Mouse (Mus musculus) heart, embryonic 12.5 days (tissue): ENCODE measurements around the gene Ppp1r15b. TPM values are rescaled to one million over a fixed set of nuclear protein-coding genes. Genes with fewer than 3 reads are reported as not detected.

Experiments used
- ATAC-seq: fragments of 200-750 bp; cut with Nextera tagmentation; 2 replicates; pipeline ENCODE4 v1.8.0; 2017; ENCODE audit warnings: moderate TSS enrichment, moderate library complexity; ENCODE audit not compliant: insufficient number of reproducible peaks, low FRiP score
- H3K27ac ChIP-seq: fragments of 300-500 bp; sonication (generic); 2 replicates; pipeline ENCODE4 v1.5.1; 2016; ENCODE audit warnings: mild to moderate bottlenecking, moderate library complexity; ENCODE audit not compliant: poor library complexity, severe bottlenecking
- H3K27me3 ChIP-seq: fragments of 300-500 bp; sonication (generic); replicated peaks from 2 replicates; pipeline ENCODE4 v1.6.1; 2016; ENCODE audit warnings: mild to moderate bottlenecking, moderate library complexity
- H3K36me3 ChIP-seq: fragments of 300-500 bp; sonication (generic); 2 replicates; pipeline ENCODE4 v1.6.1; 2016; ENCODE audit warnings: mild to moderate bottlenecking, moderate library complexity
- H3K4me1 ChIP-seq: fragments of 300-500 bp; sonication (generic); replicated peaks from 2 replicates; pipeline ENCODE4 v1.6.1; 2016; ENCODE audit warnings: mild to moderate bottlenecking
- H3K4me2 ChIP-seq: fragments of 300-500 bp; sonication (generic); 2 replicates; pipeline ENCODE4 v1.6.1; 2016; ENCODE audit warnings: mild to moderate bottlenecking, moderate library complexity
- H3K4me3 ChIP-seq: fragments of 300-500 bp; sonication (generic); 2 replicates; pipeline ENCODE4 v1.5.1; 2016; ENCODE audit warnings: mild to moderate bottlenecking
- H3K9ac ChIP-seq: fragments of 300-500 bp; sonication (generic); 2 replicates; pipeline ENCODE4 v1.6.1; 2016; ENCODE audit warnings: mild to moderate bottlenecking, moderate library complexity
- H3K9me3 ChIP-seq: fragments of 300-500 bp; sonication (generic); replicated peaks from 2 replicates; pipeline ENCODE4 v1.6.1; 2016; ENCODE audit warnings: mild to moderate bottlenecking, moderate library complexity
- WGBS: fragments of 180-500 bp; shearing (Covaris S2); methylation state at CpG from one replicate; pipeline ENCODE4 v1.1.7; 2016; 5-methylcytosine and 5-hydroxymethylcytosine counted together
- polyA plus RNA-seq: library from polyadenylated mRNA; unstranded; fragments of >200 nt; fragmentation: Nextera tagmentation; extraction: Ambion mirVana; gene quantifications from 2 replicates; pipeline ENCODE4 v1.2.1, GENCODE M21; 2016

The Ppp1r15b gene
- polyA plus RNA-seq, 1 experiment from 2014 or later, result 42.3 TPM

GRCm38 (mm10) chr1:133124137-133124536, 6.8 kb upstream of the Ppp1r15b start:
- 80% methylated on average over 6 of the region's 6 CpGs for WGBS
- ATAC-seq, result no peak
- no peak overlapping the region for H3K27ac ChIP-seq
- H3K9me3 ChIP-seq, result 0 out of 2 replicates have a peak, but pooled peaks cover 3% of the 10 kb centered on the region
- no peaks in the 10 kb centered on the region for H3K27me3 ChIP-seq
- no peak overlapping the region for H3K4me2 ChIP-seq
- H3K4me3 ChIP-seq, result no peak overlapping the region
- no peaks in the 10 kb centered on the region for H3K36me3 ChIP-seq
- H3K4me1 ChIP-seq, result peaks cover 16% of the 10 kb centered on the region; the same call in 1 of the 2 replicates
- H3K9ac ChIP-seq, result no peak overlapping the region

- Histone ChIP-seq H3K9me3 (0 out of 2 replicates have a peak, but pooled peaks cover 3% of the 10 kb centered on the region), H3K4me1 (peaks cover 9% of the 10 kb centered on the region; the same call in 1 of the 2 replicates), H3K4me3 (no peak overlapping the region), H3K9ac (no peak overlapping the region), H3K4me2 (no peak overlapping the region), H3K36me3 (no peaks in the 10 kb centered on the region), H3K27ac (no peak overlapping the region), H3K27me3 (no peaks in the 10 kb centered on the region)
- WGBS, result 89% methylated on average over 9 of the region's 9 CpGs
- ATAC-seq, result no peak
Observed at GRCm38 (mm10) chr1:133125640-133126364, 5.1 kb upstream of the Ppp1r15b start.

DNA sequence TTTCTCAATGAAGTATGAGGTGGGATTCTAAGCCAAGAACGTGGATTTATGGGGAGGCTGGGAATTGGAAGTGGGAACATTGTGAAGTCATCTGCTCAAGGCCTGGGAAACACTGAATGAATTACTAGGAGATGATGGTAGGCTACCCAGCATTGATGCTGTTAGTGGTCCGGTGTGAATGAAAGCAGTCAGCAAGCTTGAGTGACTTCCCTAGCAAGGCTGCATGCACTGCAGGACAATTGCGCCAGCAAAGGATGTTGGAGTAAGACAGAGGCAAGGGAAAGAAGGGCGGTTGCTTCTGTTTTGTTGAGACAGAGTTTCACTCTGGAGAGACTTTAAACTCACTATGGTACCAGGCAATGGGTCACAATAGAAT, 4.6 kb upstream of the Ppp1r15b start:
- 0 out of 2 replicates have a peak, but pooled peaks cover 3% of the 10 kb centered on the region for H3K9me3 ChIP-seq
- no peak overlapping the region for H3K4me2 ChIP-seq
- H3K36me3 ChIP-seq, result no peaks in the 10 kb centered on the region
- no peak overlapping the region for H3K9ac ChIP-seq
- no peak for ATAC-seq
- WGBS, result 73% methylated on average over 4 of the region's 4 CpGs
- no peak overlapping the region for H3K4me3 ChIP-seq
- no peak overlapping the region for H3K27ac ChIP-seq
- peaks cover 6% of the 10 kb centered on the region; the same call in 1 of the 2 replicates for H3K4me1 ChIP-seq
- no peaks in the 10 kb centered on the region for H3K27me3 ChIP-seq

DNA sequence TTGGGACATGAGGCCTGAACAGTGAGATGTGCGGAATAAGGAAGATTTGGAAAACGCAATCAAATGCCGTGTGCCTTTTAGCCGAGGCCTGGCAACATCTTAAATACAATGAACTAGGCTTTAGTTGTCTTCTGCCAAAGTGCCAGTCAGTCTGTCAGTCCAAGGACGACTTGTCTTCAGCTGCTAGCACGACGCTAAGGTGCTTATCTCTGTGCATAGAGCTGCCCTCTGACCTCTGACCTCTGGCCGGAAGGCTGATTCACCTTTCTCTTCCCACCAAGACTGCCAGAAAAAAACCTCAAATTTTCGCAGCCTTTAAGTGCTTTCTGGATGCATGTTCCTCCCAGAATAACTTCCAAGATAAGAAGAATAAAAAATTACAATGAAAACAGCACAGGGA, 3.6 kb upstream of the Ppp1r15b start:
- no peak overlapping the region for H3K9ac ChIP-seq
- H3K27me3 ChIP-seq, result no peaks in the 10 kb centered on the region
- WGBS, result 46% methylated on average over 9 of the region's 9 CpGs
- peaks cover 3% of the 10 kb centered on the region; the same call in 1 of the 2 replicates for H3K4me1 ChIP-seq
- no peak overlapping the region for H3K4me2 ChIP-seq
- H3K27ac ChIP-seq, result no peak overlapping the region
- H3K9me3 ChIP-seq, result 0 out of 2 replicates have a peak, but pooled peaks cover 3% of the 10 kb centered on the region
- H3K36me3 ChIP-seq, result no peaks in the 10 kb centered on the region
- ATAC-seq, result no peak
- H3K4me3 ChIP-seq, result no peak overlapping the region

- no peak for ATAC-seq
- WGBS, result 30% methylated on average over 16 of the region's 16 CpGs
Observed at GRCm38 (mm10) chr1:133129471-133130221, 1.3 kb upstream of the Ppp1r15b start.

GRCm38 (mm10) chr1:133131561-133131905, 590 bp downstream of the Ppp1r15b start:
- Histone ChIP-seq H3K27me3 (no peaks in the 10 kb centered on the region), H3K9me3 (no peaks in the 10 kb centered on the region), H3K36me3 (peaks cover 23% of the 10 kb centered on the region), H3K4me1 (peaks cover 32% of the 10 kb centered on the region), H3K4me3 (peak overlapping the region; percentile 96), H3K4me2 (peak overlapping the region; percentile 99), H3K9ac (peak overlapping the region; percentile 98), H3K27ac (peak overlapping the region; percentile 98)
- WGBS, result under 1% methylated on average over 35 of the region's 35 CpGs
- ATAC-seq, result no peak; the same call in 1 of the 2 replicates

More at GRCm38 (mm10) chr1:133129471-133130221, 1.3 kb upstream of the Ppp1r15b start:
- peaks cover 16% of the 10 kb centered on the region; the same call in 1 of the 2 replicates for H3K36me3 ChIP-seq
- 0 out of 2 replicates have a peak, but pooled peaks cover 3% of the 10 kb centered on the region for H3K9me3 ChIP-seq
- peaks cover 19% of the 10 kb centered on the region for H3K4me1 ChIP-seq
- H3K27me3 ChIP-seq, result no peaks in the 10 kb centered on the region
- H3K4me2 ChIP-seq, result peak overlapping the region; percentile 41
- no peak overlapping the region for H3K4me3 ChIP-seq
- H3K27ac ChIP-seq, result no peak overlapping the region
- no peak overlapping the region for H3K9ac ChIP-seq

GRCm38 (mm10) chr1:133131936-133132335, 993 bp downstream of the Ppp1r15b start:
- Histone ChIP-seq H3K4me3 (peak overlapping the region; percentile 96), H3K4me2 (peak overlapping the region; percentile 99), H3K9me3 (no peaks in the 10 kb centered on the region), H3K9ac (peak overlapping the region; percentile 98), H3K4me1 (peaks cover 32% of the 10 kb centered on the region), H3K27ac (peak overlapping the region; percentile 98), H3K36me3 (peaks cover 27% of the 10 kb centered on the region), H3K27me3 (no peaks in the 10 kb centered on the region)
- WGBS, result under 1% methylated on average over 11 of the region's 11 CpGs
- ATAC-seq, result no peak

GRCm38 (mm10) chr1:133132388-133133326, 1.7 kb downstream of the Ppp1r15b start:
- H3K36me3 ChIP-seq, result peaks cover 34% of the 10 kb centered on the region
- 5% methylated on average over 26 of the region's 26 CpGs for WGBS
- peaks cover 32% of the 10 kb centered on the region for H3K4me1 ChIP-seq
- H3K9me3 ChIP-seq, result no peaks in the 10 kb centered on the region
- no peak for ATAC-seq
- H3K4me2 ChIP-seq, result peak overlapping the region; percentile 99
- peak overlapping the region; percentile 98 for H3K9ac ChIP-seq
- H3K27ac ChIP-seq, result peak overlapping the region; percentile 98
- peak overlapping the region; percentile 96 for H3K4me3 ChIP-seq
- H3K27me3 ChIP-seq, result no peaks in the 10 kb centered on the region

GRCm38 (mm10) chr1:133133425-133133824, 2.5 kb downstream of the Ppp1r15b start:
- Histone ChIP-seq H3K27me3 (no peaks in the 10 kb centered on the region), H3K36me3 (peaks cover 41% of the 10 kb centered on the region), H3K27ac (peak overlapping the region; percentile 98; the same call in 1 of the 2 replicates), H3K4me2 (peak overlapping the region; percentile 99), H3K9ac (peak overlapping the region; percentile 98), H3K4me1 (peaks cover 32% of the 10 kb centered on the region), H3K4me3 (peak overlapping the region; percentile 96), H3K9me3 (no peaks in the 10 kb centered on the region)
- 7% methylated on average over 2 of the region's 2 CpGs for WGBS
- ATAC-seq, result no peak

DNA sequence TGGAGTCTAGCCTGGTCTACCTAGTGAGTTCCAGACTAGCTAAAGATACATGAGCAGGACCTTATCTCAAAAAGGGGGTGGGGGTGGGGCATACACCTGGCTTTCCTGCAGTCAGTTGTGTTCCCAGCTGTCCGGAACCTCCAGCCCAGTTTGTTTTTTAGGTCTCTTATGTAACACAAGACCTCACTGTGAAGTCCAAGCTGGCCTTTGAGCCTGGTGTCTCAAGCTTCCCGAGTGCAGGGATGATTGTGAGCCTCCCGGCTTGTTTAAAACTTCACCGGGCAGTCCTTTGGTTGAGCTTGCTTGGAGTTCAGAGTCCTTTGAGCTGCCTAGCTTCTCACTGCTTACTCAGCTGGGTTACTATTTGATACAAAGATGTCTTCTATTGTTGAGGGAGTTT, 3.1 kb downstream of the Ppp1r15b start:
- peaks cover 48% of the 10 kb centered on the region for H3K36me3 ChIP-seq
- peak overlapping the region; percentile 96 for H3K4me3 ChIP-seq
- H3K4me1 ChIP-seq, result peaks cover 32% of the 10 kb centered on the region
- H3K9me3 ChIP-seq, result no peaks in the 10 kb centered on the region
- ATAC-seq, result no peak
- H3K27me3 ChIP-seq, result no peaks in the 10 kb centered on the region
- peak overlapping the region; percentile 98 for H3K9ac ChIP-seq
- peak overlapping the region; percentile 99 for H3K4me2 ChIP-seq
- H3K27ac ChIP-seq, result peak overlapping the region; percentile 12; the same call in 1 of the 2 replicates
- WGBS, result 8% methylated on average over 4 of the region's 4 CpGs
